Mouse (Mus musculus) neural tube, embryonic 11.5 days (tissue): ENCODE data around the gene Lbx1. TPM values are rescaled to one million over a fixed set of nuclear protein-coding genes. Genes with fewer than 3 reads are reported as not detected.
A peak's percentile ranks its signal among the peaks of the same experiment; 100 is the strongest.

Experiments
- ATAC-seq: fragments of 200-750 bp; cut with Nextera tagmentation; 2 replicates; pipeline ENCODE4 v1.8.0; 2017; ENCODE audit warnings: moderate number of reproducible peaks, mild to moderate bottlenecking, moderate TSS enrichment, moderate library complexity; ENCODE audit not compliant: insufficient read depth, low FRiP score, low TSS enrichment
- DNase-seq: peaks from one replicate; pipeline ENCODE4 v3.0.0-alpha.2; 2015; ENCODE audit warnings: low spot score
- H3K27ac ChIP-seq: fragments of 300-500 bp; sonication (generic); 2 replicates; pipeline ENCODE4 v1.5.1; 2014; ENCODE audit warnings: low read depth, mild to moderate bottlenecking, low read length
- H3K27me3 ChIP-seq: fragments of 300-500 bp; sonication (generic); 2 replicates; pipeline ENCODE4 v1.6.1; 2014; ENCODE audit warnings: mild to moderate bottlenecking, low read length, mixed read lengths; ENCODE audit not compliant: control insufficient read depth, insufficient read depth
- H3K36me3 ChIP-seq: fragments of 300-500 bp; sonication (generic); 2 replicates; pipeline ENCODE4 v1.6.1; 2014; ENCODE audit warnings: mild to moderate bottlenecking, low read length, moderate library complexity, mixed read lengths; ENCODE audit not compliant: control insufficient read depth, insufficient read depth
- H3K4me1 ChIP-seq: fragments of 300-500 bp; sonication (generic); 2 replicates; pipeline ENCODE4 v1.6.1; 2014; ENCODE audit warnings: low read length, mixed read lengths; ENCODE audit not compliant: control insufficient read depth, insufficient read depth
- H3K4me2 ChIP-seq: fragments of 300-500 bp; sonication (generic); 2 replicates; pipeline ENCODE4 v1.6.1; 2014; ENCODE audit warnings: low read depth, mild to moderate bottlenecking, moderate library complexity
- H3K4me3 ChIP-seq: fragments of 300-500 bp; sonication (generic); 2 replicates; pipeline ENCODE4 v1.5.1; 2014; ENCODE audit warnings: low read depth, low read length
- H3K9ac ChIP-seq: fragments of 300-500 bp; sonication (generic); 2 replicates; pipeline ENCODE4 v1.6.1; 2014; ENCODE audit warnings: mild to moderate bottlenecking, low read length
- H3K9me3 ChIP-seq: fragments of 300-500 bp; sonication (generic); 2 replicates; pipeline ENCODE4 v1.6.1; 2016; ENCODE audit warnings: low read length; ENCODE audit not compliant: control insufficient read depth
- WGBS: fragments of 180-500 bp; shearing (Covaris S2); extraction: QIAGEN DNeasy Blood & Tissue Kit; methylation state at CpG from one replicate; pipeline ENCODE4 v1.1.7; 2014; 5-methylcytosine and 5-hydroxymethylcytosine counted together
- polyA plus RNA-seq: library from polyadenylated mRNA; unstranded; fragments of >200 nt; fragmentation: Nextera tagmentation; extraction: Ambion mirVana; gene quantifications from 2 replicates; pipeline ENCODE4 v1.2.1, GENCODE M21; 2014

Lbx1 gene
- polyA plus RNA-seq, 1 experiment from 2014 or later = 7.7 TPM

DNA sequence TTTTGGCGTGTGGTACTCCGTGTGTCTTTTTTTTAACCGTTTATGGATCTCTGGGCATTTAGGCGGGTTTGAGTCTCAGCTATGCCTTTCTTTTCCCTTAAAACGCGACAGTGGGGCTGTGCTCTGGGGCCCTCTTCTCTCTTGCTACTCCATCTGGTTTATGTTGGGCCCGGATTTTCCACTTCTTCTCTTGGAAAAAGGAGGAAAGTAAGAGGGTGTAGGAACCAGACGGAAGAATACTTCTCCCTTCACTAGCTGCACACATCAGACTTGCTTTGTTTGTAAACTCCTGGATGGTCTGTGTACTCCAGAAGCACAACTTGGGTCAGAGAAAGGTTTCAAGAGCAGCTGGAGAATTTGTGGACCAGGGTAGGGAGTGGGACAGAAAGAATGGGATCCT lies 1.5 kb upstream of the Lbx1 start:
- H3K4me1 ChIP-seq = peaks cover 2% of the 10 kb centered on the region; the same call in 1 of the 2 replicates
- no peaks in the 10 kb centered on the region for H3K9me3 ChIP-seq
- peak overlapping the region; percentile 44 for H3K4me3 ChIP-seq
- no peak overlapping the region for H3K27ac ChIP-seq
- H3K4me2 ChIP-seq = peak overlapping the region; percentile 13
- no peaks in the 10 kb centered on the region for H3K36me3 ChIP-seq
- WGBS = 1% methylated on average over 8 of the region's 8 CpGs
- peaks cover 98% of the 10 kb centered on the region for H3K27me3 ChIP-seq
- DNase-seq (no peak), ATAC-seq (no peak)
- H3K9ac ChIP-seq = no peak overlapping the region

DNA sequence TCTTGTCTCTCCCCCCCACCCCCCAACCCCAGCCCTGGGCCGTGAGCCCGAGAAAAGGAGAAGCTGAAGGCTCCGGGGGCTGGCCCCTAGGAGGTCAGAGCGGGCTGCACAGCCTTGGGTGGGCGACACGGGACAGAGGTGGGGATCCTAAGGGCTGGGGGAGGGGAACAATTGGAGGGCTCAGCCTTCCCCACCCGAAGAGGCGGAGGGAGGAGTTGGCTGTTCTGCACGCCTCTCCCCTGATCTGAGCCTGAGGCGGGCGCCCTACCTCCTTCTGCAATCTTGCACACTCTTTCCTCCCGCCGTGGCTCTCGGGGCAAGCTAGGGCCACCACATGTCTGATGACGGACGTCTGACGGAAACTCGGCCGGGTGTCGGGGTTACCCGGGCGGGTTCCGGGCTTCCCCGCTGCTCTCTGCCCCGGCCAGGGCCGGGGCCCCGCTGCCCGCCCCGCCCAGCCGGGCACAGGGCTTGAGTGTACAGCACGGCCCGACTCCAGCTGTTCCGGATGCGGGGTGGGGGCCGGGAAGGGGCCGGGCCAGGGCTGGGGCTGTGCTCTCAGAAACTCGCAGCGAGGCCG lies 841 bp upstream of the Lbx1 start:
- H3K4me3 ChIP-seq = peak overlapping the region; percentile 44
- H3K4me1 ChIP-seq = peaks cover 9% of the 10 kb centered on the region
- H3K9me3 ChIP-seq = no peaks in the 10 kb centered on the region
- no peaks in the 10 kb centered on the region for H3K36me3 ChIP-seq
- peak overlapping the region; percentile 39 for H3K9ac ChIP-seq
- ATAC-seq (peak; percentile 56), DNase-seq (peak; percentile 69)
- WGBS = 0% methylated on average over 38 of the region's 39 CpGs
- peaks cover 98% of the 10 kb centered on the region for H3K27me3 ChIP-seq
- H3K4me2 ChIP-seq = peak overlapping the region; percentile 39
- peak overlapping the region; percentile 85; the same call in 1 of the 2 replicates for H3K27ac ChIP-seq

- no peak for ATAC-seq
- under 1% methylated on average over 43 of the region's 53 CpGs for WGBS
These were observed 276 bp downstream of the Lbx1 start for GRCm38 (mm10) chr19:45235331-45235741.

DNA sequence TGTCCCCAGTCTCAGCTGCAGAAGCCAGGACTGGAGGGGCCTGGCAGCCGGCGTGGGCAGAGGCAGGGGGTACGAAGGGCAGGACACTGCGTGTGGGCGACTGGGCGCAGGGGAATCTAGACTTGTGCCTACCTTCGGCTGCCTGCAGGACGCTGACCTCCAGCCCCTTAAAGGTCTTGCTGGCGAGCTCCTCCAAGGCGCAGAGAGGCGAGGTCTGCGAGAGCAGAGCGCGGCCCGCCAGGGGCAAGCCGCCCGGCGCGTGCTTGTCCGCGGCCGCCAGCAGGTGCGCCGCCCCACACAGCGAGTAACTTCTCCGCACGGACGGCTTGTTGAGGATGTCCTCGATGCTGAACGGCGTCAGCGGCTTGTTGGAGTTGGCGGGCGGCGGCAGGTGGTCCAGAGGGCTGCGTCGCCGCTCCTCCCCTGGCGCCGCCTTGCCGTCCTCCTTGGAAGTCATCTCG lies 811 bp downstream of the Lbx1 start:
- ATAC-seq (no peak), DNase-seq (peak; percentile 54)
- under 1% methylated on average over 41 of the region's 42 CpGs for WGBS
- Histone ChIP-seq H3K36me3 (no peaks in the 10 kb centered on the region), H3K4me1 (peaks cover 15% of the 10 kb centered on the region), H3K27ac (peak overlapping the region; percentile 85), H3K4me2 (peak overlapping the region; percentile 39), H3K9ac (peak overlapping the region; percentile 62), H3K4me3 (peak overlapping the region; percentile 44), H3K27me3 (peaks cover 96% of the 10 kb centered on the region), H3K9me3 (no peaks in the 10 kb centered on the region)

More at GRCm38 (mm10) chr19:45235331-45235741, 276 bp downstream of the Lbx1 start:
- Histone ChIP-seq H3K36me3 (no peaks in the 10 kb centered on the region), H3K9ac (peak overlapping the region; percentile 62), H3K9me3 (no peaks in the 10 kb centered on the region), H3K27me3 (peaks cover 96% of the 10 kb centered on the region), H3K4me1 (peaks cover 15% of the 10 kb centered on the region), H3K4me3 (peak overlapping the region; percentile 44), H3K4me2 (peak overlapping the region; percentile 39), H3K27ac (peak overlapping the region; percentile 85)
- peak; percentile 60 for DNase-seq

- H3K9me3 ChIP-seq = no peaks in the 10 kb centered on the region
- WGBS = 1% methylated on average over 22 of the region's 22 CpGs
- H3K27me3 ChIP-seq = peaks cover 96% of the 10 kb centered on the region
- peaks cover 15% of the 10 kb centered on the region for H3K4me1 ChIP-seq
- peak overlapping the region; percentile 85 for H3K27ac ChIP-seq
- peak; percentile 54 for DNase-seq
- H3K36me3 ChIP-seq = no peaks in the 10 kb centered on the region
- peak overlapping the region; percentile 62 for H3K9ac ChIP-seq
- ATAC-seq = no peak
- peak overlapping the region; percentile 44 for H3K4me3 ChIP-seq
- peak overlapping the region; percentile 39 for H3K4me2 ChIP-seq
These were observed 1.3 kb downstream of the Lbx1 start for GRCm38 (mm10) chr19:45234191-45234770.

GRCm38 (mm10) chr19:45233496-45234127 lies 2.0 kb downstream of the Lbx1 start:
- Histone ChIP-seq H3K4me3 (peak overlapping the region; percentile 44), H3K4me2 (peak overlapping the region; percentile 39), H3K27me3 (peaks cover 96% of the 10 kb centered on the region), H3K9ac (peak overlapping the region; percentile 62), H3K27ac (0 out of 2 replicates have a peak overlapping the region, but pooled peaks have one; percentile 27), H3K4me1 (peaks cover 19% of the 10 kb centered on the region), H3K9me3 (no peaks in the 10 kb centered on the region), H3K36me3 (no peaks in the 10 kb centered on the region)
- under 1% methylated on average over 53 of the region's 60 CpGs for whole genome bisulfite sequencing
- ATAC-seq (no peak), DNase-seq (no peak)

GRCm38 (mm10) chr19:45232443-45233410 lies 2.9 kb downstream of the Lbx1 start:
- H3K4me3 ChIP-seq = peak overlapping the region; percentile 44
- ATAC-seq (no peak), DNase-seq (peak; percentile 45)
- WGBS = under 1% methylated on average over 42 of the region's 42 CpGs
- H3K9ac ChIP-seq = peak overlapping the region; percentile 47
- no peaks in the 10 kb centered on the region for H3K36me3 ChIP-seq
- peak overlapping the region; percentile 39 for H3K4me2 ChIP-seq
- H3K9me3 ChIP-seq = no peaks in the 10 kb centered on the region
- H3K4me1 ChIP-seq = peaks cover 19% of the 10 kb centered on the region
- peak overlapping the region; percentile 84; the same call in 1 of the 2 replicates for H3K27ac ChIP-seq
- peaks cover 96% of the 10 kb centered on the region for H3K27me3 ChIP-seq

- peak overlapping the region; percentile 39 for H3K4me2 ChIP-seq
- H3K4me1 ChIP-seq = peaks cover 19% of the 10 kb centered on the region
- peak overlapping the region; percentile 44 for H3K4me3 ChIP-seq
- H3K27ac ChIP-seq = peak overlapping the region; percentile 84
- peak overlapping the region; percentile 47 for H3K9ac ChIP-seq
- no peaks in the 10 kb centered on the region for H3K36me3 ChIP-seq
- H3K9me3 ChIP-seq = no peaks in the 10 kb centered on the region
- no peak for ATAC-seq
- DNase-seq = no peak
- H3K27me3 ChIP-seq = peaks cover 96% of the 10 kb centered on the region
- WGBS = under 1% methylated on average over 14 of the region's 14 CpGs
These were observed 3.6 kb downstream of the Lbx1 start for GRCm38 (mm10) chr19:45232036-45232410.
